Mouse (Mus musculus): ENCODE results near the gene Use1.

Gene Use1

DNA sequence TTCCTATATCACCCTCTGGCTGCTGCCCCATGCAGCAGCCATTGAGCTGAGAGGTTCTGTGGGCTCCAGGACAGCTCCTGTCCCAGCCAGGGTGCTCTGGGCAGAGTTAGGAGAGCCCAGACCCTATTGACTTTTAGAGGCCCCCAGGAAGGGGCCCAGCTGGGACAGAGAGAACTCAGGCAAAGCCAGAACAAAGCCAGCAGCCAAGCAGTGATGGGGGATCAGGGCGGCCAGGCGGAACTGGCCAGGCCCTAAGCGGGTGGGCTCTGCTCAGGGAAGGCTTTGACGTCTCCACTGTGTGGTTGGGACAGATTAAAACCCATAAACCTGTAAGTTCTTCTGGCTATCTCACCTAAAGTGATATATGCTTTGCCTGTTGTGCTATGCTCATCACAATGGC is 12.4 kb downstream of the Use1 start:
- no peak for DNase-seq

DNA sequence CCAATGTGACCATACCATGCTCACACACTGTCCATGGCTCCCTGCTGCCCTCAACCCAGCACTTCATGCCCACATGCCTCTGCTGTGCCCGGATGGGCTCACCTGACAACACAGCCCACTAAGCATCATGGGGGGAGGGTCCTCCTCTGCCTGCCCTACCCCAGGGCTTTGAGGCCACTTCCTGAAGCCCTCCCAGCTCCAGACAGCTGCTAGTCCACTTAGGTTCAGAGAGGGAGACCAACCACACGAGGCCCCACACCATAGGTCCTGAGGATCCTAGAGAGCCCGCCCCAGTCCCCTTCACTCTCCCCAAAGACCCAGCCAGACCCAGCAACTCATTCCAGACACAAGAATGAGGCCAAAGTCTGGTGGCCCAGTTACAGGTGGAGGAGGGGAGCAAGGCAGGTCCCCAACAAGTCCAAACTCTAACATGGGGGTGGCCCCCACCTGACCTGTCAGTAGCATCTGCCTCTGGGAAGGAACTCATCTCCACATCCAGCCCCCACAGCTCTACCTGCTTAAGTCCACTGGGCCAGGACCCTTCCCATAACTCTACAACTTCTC is 12.9 kb downstream of the Use1 start:
- no peak for DNase-seq

DNA sequence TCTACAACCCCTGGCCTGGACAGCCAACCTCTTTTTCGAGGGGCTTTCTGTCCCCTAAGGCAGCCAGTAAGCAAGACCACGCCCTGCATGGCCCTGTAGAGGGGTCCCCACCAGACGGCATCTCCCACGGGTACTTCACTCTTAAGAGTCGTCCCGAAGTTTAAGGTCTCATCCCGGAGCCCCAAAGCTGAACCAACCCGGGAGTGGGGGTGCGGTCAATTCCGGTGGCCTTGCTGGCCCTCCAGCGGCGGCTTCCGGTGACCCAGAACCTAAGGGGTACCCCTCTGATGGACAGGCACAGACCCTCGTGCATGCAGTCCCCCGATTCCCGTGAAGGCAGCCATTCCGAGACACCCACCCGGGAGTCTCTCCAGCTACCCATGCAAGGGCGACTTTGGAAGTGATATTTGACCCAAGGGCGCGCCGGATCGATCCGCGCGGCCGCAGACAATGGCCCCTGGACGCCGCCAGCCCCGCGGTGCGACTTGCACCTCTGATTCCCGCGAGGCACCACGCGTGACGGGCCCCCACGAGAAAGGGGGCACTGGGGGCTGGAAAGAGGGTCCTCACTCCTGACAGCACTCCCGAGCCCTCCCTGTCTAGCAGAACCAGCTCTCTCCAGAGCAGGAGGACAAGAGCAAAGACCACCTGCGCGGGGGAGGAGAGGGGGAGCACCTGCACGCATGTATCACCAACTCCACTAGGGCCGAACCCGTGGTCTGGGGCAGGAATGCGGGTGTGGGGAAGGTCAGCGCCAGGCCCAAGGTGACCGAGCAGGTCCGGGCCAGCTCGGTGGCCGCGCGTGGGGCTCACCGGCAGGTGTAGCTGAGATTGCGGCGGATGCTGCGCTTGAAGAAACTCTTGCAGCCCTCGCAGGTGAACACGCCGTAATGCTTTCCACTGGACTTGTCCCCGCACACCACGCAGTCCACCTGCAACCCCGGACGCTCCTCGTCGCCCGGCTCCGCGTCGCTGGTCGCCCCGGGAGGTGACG is 13.8 kb downstream of the Use1 start:
- DNase-seq = no peak

DNA sequence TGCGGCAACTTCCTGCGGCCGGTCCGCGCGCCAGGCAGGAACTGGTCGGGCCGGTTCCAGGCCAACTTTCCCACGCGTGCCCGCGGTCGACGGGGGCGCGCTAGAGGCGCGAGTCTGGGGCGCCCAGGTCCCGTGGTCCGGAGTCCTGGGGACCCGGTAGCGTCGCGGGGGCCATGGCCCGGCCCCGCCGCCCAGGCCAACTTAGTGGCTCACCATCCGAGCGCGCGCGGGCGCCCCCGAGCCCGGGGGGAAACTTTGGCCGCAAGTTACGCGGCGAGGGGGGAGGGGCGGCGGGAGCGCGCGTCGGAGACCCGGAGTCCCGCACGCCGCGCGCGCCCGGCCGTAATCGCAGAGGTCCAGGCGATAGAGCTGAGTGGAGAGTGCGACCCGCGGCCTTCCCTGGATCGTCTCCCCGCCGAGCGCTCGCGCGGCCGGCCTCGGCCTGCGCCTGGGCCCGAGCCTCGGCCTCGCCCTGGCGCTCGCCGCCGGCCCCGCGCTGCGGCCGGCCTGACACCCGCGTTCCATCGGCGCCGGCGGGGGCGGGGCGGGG is 14.8 kb downstream of the Use1 start, which contains the start of gene Nr2f6:
Gene Nr2f6 (minus strand): TSS at position 540 of the 550 bp plus-strand sequence.
- DNase-seq = peak; percentile 33

DNA sequence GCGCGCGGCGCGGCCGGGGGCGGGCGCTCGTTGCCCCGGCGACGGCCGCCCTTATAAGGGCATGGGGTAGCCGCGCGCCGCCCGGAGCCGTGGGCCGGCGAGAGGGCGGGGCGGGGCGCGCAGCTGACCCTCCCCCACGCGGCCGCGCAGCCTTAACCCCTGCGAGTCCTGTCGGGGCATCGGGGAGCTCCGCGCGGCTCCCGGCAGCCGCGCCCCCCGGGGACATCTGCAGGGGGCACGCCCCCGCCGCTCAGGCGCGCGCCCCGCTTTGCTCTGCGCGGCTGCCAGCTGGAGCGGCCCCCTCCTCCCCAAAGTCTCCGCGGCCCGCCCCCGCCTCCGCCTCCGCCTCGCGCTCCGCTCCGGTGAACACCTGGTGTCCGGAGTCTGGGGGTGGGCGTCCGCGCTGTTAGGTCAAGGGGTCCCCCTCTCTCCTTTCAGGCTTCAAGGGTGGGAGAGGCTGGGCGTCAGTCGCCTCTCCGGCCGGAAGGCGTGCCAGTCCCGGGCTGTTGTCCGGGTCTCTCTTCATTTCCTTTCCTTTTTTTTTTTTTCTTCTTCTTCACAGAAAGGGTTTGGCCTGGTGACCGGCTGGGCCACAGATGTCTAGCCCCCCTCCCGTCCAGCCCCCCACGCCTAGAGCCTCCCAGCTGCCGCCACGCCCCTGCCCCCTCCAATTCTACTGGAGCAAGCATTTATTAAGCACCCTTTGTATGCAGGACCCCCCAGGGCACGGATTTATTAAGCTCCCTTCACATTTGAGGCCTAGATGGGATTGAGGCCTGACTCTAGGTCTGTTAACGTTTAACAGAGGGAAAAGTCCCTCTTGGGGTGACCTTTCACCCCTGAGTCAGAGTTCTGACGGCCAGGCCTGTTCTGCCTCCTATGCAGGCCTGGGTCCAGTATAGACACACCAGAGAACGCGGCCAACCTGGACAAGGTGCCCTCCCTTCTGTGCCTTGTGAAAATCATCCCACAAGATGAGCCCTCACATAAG is 15.6 kb downstream of the Use1 start:
- peak; percentile 72 for DNase-seq

DNA sequence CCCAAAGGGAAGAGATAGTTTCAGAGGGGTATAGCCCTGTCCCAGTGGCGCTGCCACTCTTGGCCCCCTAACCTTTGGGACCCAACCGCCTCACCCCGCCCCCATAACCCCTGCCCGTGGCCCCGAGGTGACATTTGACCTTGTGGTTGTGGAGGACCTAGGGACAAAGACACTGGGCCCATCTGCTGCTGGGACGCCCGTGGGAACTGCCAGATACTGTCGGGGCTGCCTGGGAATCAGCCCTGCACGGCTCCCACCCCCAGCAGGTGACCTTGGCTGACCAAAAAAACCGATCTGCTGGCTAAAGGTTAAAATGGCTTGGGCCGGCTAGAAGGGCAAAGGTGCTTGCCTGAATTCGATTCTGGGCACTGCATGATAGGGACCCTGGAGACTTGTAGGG is 16.7 kb downstream of the Use1 start:
- DNase-seq = no peak

DNA sequence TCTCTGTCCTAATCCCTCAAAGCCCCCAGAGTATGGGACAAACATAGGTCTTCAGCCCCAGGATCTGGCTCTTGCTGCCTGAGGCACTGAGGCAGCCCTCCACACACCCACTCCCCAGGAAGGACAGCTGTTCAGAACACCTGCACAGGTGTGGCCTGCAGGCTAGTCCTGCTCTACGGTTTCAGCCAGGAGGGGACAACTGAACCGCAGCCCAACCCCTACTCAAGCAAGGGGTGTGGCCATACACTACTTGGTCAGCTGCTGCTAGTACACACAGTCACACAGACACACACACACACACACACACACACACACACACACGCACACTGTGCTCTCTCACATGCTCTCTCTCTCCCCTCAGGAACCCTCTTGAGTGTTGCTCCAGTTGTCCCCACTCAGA is 17.2 kb downstream of the Use1 start:
- no peak for DNase-seq

DNA sequence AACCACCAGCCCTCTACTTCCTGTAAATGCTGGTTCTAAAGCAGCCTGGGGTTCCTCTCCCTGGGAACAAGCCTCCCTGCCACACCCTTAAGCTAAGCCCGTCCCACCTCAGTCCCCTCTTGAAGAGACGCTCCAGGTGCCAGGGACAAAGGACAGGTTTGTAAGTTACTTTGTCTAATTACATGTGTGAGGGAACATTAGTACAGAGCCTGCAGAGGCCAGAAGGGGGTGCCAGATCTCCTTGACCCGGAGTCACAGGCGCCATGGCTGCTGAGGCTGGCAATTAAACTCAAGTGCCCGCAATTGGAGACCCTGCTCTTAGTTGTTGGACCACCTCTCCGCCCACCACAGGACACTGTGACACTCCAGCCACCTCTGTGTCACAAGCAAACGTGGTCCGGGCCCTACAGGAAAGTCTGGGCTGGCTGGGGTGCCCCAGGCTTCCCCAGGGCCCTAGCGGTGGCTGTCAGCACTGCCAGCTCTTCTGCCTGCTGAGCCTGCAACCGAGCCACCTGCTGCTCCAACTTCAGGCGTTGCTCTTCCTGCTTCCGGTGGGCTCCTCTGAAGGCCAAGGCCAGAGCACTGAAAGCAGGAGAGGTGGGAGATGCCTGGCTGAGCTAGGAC is 18.7 kb downstream of the Use1 start:
- no peak for DNase-seq

DNA sequence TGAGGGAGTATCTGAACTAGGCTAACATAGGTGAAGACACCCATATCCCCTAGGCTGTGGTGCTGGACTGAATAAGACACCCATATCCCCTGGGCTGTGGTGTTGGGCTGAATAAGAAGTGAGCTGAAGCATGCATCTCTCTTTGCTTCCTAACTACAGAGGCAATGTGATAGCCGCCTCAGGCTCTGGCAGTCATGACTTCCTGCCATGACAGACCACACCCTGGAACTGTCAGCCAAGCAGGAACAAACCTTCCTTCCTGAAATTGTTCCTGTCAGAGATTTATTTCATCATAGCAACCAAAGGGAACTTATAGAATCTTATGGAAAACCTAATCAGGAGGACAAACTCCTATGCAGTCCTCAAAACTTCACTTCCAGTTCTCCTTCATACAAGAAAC is 21.6 kb downstream of the Use1 start:
- DNase-seq = no peak

DNA sequence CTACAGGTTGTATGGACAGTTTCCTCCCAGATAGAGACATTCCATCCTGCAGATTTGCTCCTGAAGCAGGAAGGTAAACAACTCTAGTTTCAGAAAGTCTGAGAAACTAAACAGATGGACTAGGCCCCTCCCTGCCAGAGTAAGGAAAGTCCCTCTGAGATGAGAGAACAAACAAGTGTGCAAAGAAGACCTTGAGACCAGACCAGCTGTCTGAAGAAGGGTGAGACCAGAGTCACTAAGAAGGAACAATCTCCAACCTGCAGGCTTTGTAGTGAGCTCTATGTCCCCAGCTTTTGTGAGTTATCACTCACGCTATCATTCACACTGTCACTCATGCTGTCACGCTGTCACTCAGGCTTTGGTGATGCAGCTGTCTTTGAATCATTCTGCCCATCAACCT is 25.0 kb downstream of the Use1 start:
- no peak for DNase-seq

DNA sequence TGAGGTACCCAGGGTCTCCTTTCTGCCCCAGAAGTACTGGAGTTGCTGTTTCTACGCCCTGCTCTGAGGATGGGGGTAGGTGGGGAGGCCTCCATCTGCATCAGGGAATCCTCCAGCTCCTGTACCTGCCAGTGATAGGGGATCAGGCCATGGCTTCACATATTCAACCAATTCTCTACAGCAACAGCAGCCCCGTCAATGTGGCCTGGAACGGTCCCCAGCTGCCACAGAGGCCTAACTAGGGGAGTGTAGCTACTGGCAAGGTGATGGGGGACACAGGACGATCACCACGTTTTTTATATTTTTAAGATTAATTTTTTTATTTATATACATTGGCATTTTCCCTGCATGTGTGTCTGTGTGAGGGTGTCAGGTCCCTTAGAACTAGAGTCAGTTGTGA is 25.7 kb downstream of the Use1 start:
- no peak for DNase-seq

DNA sequence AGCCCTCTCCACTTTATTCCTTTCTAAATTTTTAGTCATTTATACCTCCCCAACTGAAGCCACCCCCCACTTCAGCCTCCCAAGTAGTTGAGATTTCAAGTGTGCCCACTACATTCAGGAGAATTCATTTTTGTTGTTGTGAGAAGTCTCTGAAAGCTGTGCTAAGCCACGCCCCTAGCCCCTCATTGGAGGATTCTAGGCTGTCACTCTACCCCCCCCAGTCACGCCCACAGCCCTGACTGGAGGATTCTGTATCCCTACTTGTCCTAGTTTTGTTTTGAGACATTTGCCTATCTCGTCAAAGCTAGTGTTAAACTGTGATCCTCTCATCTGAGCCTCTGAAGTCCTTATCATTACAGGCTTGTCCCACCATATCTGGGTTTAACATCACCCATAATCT is 26.2 kb downstream of the Use1 start:
- DNase-seq = no peak

DNA sequence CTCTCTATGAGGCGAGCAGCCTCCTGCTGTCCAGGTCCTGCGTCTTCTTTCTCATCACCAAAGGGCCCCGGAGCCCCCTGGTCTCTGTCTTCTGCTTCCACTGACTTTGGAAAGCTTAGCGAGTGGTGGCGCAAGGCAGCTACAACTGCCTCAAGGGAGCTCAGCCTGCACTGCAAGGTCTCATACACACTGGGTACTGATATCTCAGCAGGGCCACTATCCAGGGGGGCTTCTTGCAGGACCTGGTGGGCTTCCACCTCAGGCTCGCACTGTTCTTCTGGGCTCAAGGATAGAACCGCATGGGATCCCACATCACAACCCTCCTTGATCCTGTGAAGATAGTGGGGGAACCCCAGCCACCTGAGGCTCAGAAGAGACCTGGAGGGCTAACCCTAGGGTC is 27.8 kb downstream of the Use1 start:
- DNase-seq = no peak

DNA sequence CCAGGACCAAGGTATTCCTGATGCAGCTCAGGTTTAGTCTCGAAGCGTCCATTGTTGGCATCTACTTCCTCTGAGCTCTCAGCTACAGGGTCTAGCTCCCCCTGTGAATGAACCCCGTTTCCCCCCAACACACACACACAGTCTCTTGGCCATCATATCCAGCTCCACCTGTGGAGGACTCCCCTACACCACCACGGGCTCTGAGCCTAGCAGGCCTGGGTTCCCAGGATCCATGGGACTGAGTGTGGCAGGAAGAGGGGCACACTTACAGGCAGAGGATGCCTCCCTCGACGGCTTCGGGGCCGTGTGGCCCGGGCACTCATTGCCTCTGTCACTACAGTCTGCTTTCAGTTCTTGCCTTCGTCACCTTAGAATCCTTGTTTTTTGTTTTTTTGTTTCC is 28.4 kb downstream of the Use1 start:
- DNase-seq = no peak

DNA sequence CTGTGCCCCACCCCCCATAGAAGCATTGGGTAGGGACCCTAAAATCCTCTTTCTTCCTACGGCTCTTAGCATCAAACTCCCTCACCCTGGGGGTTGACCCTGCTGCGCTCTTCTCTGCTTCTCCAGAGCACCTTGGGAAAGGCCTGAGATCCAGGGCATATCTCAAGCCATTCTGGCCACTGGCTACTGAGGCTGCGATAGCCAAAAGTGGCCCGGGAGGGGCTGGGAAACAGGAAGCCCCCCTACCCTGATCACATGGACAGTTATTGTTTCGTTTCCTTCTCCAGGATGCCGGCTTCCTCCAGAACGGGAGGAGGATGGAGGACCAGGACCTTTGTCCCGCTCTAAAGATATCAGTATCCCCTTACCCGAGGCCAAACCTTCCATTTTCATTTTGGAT is 29.0 kb downstream of the Use1 start, which contains the start of gene Ushbp1:
Gene Ushbp1 (minus strand): TSS at position 174 of the 400 bp plus-strand sequence.
- no peak for DNase-seq

DNA sequence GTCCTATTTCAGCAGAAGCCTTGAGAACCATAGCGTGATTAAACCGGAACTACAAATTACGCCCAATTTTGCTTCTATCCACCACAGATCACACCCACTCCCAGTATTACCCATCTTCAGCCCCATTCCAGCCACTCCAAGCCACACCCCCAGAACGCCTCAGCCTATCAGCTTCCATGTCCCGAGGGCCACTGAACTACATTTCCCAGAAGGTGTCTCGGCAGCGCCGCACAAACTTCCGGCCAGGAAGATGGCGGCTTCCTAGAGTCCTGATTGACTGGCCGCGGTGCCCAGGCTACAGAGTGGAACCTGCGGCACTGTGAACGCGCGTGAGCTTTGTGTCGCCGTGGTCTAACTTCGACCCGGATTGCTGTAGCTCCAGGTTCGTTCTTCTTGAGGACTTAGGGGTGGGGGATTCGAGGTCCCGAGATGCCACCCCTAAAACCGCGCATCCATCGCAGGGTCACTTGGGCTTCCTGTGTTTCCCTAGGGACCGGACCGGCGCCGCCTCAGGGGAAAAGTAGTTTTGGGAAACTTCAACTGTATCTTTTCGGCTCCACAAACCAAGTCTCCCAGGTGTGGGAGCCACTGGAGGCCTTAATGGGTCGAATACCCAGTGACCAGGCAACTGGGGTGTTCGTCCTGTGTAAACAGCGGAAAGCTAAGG is 30.1 kb downstream of the Use1 start, which contains the start of gene Babam1:
Gene Babam1 (plus strand): TSS at position 223 of the 667 bp plus-strand sequence.
- DNase-seq = peak; percentile 87

DNA sequence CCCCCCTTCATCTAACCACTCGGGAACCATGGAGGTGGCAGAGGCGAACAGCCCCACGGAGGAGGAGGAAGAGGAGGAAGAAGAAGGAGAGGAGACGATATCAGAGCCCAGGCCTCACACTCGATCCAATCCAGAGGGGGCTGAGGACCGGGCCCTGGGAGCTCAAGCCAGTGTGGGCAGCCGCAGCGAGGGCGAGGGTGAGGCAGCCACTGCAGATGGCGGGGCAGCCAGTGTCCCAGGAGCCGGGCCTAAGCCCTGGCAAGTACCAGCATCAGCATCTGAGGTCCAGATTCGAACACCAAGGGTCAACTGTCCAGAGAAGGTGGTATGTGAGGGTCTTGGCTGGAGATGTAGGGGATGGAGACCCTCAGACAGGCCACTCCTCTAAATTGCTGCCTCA is 31.1 kb downstream of the Use1 start:
- DNase-seq = no peak

DNA sequence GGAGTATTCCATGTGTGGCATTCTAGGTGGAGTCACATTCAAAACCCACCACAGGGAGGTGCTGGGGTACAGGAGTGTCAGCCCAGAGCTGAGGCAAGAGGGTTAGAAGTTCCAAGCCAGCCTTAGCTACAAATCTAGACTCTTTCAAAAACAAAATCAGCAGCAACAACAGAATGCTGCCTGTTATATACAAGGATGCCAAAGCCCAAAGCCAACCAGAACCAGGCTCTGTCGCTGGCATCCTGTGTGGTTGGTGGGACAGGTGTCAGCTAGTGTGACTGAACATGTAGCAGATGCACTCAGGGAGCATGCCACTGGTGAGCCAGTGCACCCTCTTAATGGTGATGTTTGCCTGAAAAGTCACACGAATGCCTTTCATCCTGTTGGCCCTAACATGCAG is 34.2 kb downstream of the Use1 start:
- no peak for DNase-seq

DNA sequence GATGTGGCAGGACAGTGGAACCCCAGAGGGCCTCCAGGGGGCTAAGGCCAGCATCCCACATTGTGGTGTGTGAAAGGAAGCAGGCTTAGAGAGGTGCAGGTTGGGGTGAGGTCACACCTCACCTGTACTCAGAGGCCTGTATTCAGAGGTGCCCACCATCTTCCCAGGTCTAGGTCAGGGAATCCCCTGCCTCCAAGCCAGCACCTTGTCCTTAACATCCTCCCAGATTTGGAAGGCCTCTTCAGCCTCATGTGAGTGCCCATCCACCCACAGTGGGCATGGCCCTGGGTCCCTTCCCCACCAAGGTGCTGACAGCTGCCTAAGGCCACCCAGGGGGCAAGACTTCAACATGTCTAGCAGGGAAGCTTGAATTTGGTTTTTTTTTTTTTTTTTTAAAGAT is 34.8 kb downstream of the Use1 start:
- no peak for DNase-seq

DNA sequence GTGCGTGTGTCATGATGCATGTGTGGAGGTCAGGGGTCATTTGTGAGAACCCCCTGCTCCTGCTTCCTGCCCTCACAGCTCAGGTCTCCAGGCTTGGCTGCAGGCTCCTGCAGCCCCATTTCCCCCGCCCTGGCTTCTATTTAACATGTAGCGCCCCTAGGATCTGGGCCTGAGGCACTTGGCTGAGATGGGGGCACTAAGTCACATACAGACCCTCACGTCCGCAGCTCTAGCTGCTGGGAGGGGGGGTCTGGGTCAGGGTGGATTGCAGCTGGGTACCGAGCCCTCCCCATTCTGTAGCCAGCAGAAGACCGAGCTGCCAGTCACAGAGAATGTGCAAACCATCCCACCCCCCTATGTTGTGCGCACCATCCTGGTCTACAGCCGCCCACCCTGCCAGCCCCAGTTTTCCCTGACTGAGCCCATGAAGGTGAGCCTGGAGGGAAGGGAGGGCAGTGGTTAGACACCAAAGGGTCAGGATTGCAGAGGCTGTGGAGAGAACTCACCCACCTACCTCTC is 35.9 kb downstream of the Use1 start:
- DNase-seq = no peak
